Mouse (Mus musculus): ENCODE results near the gene Prok2.

Prok2 gene

DNA sequence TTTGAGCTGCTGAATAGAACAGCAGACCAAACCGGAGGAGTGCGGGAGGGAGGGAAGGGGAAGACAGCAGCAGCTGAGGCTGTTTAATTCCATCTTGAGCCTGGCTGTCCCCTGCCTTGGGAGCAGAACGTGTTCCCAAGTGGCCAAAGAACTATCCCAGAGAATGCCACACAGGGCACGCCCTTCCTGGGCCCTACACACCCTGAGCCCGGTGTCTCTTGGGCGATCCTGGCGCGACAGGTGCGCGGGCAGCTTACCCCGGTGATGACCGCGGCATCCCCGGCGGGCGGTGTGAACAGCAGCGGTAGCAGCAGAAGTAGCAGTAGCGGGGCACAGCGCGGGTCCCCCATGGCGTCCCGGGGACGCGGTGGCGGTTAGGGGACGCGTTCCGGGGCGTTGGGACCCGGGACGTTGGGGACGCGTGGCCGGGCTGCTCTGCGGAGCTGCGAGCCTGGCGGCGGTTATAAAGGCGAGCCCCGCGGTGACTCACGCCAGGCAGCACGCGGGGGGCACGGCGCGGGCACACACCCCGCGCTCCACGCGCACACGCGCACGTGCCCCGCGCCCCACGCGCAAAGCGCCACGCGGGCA is at the start of gene Prok2:
Prok2 (minus strand) TSS at position 422 of the 591 bp plus-strand sequence.
- peak in 1 of 2 experiments; percentile 27 for DNase-seq

- peak in 1 of 2 experiments; percentile 30 for DNase-seq
Measured at GRCm38 (mm10) chr6:99774680-99775079, 48.5 kb upstream of the Prok2 start.

DNA sequence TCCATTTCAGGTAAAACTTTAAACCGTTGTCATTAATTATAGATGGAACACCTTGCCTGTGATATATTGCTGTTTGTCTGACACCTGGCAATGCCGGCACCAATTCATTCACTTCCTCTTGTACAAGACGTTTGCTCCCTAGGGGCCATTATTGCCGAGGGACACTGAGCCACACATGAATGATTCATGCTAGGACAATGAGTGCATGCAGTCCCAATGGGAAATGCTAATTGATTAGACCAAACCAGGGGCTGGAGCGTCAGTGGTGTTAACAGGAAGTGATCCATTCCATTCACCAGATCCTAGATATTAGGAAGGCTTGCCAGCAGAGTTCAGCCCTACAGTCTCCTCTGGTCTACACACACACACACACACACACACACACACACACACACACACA is 42.3 kb upstream of the Prok2 start:
- no peak for DNase-seq

DNA sequence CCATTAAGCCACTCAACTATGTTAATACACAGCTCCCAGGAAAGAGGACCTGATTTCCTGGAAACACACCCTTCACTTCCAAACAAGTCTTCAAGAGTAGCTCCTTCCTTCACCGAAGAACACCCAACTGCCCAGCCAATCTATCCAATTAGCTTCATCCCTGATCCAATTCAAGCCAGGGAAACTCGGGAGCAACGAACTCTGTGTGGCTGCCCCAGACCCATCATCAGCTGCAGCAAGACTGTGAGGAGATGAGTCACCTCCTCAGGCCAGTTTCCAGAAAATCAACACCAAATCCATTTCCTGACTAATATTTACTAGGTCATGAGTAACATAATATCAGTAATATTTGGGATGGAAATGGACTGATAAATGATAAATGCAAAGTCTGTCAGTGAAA is 38.7 kb upstream of the Prok2 start:
- no peak for DNase-seq

- DNase-seq = no peak
Measured at GRCm38 (mm10) chr6:99762069-99762985, 36.1 kb upstream of the Prok2 start.

GRCm38 (mm10) chr6:99756105-99756504 is 29.9 kb upstream of the Prok2 start:
- DNase-seq = no peak

- DNase-seq = no peak
Measured at GRCm38 (mm10) chr6:99751308-99751707, 25.1 kb upstream of the Prok2 start.

DNA sequence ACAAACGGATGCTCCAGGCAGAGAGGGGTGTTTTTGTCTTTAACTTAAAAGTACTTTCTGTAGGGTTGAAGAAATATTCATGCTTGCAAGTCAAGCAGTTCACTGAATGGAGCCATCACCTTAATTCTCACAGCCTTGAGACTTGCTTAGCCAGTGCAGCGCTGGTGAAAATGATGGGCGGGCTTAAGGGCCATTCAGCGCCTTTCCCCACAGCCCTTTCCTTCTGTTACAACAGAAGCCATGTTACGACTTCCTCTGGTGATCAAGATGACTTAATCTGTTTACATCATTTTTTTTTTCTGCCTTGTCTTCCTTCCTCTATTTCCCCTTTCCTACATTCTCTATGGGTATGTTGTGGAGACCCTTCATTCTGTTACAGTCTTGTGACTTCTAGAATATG is 20.1 kb upstream of the Prok2 start:
- DNase-seq = no peak

- no peak for DNase-seq
Measured at GRCm38 (mm10) chr6:99742866-99743265, 16.7 kb upstream of the Prok2 start.

DNA sequence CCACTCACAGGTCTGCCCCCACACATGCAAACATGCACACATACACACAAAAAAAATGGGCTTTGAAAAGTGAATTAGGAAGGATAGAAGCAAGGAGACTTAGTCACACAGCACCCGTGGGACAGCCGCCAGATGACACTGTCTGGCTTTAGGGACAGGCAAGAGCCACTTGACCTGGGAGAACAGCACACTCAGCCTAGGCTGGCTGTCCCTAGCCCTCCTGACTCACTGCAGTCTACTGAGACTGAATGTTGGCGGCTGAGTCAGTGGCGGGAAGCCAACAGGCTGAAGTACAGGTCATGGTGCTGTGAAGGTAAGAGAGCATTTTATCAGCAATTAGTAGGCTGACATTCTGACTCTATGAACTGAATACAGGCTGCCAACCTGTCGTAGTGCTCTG is 8.5 kb upstream of the Prok2 start:
- DNase-seq = no peak

DNA sequence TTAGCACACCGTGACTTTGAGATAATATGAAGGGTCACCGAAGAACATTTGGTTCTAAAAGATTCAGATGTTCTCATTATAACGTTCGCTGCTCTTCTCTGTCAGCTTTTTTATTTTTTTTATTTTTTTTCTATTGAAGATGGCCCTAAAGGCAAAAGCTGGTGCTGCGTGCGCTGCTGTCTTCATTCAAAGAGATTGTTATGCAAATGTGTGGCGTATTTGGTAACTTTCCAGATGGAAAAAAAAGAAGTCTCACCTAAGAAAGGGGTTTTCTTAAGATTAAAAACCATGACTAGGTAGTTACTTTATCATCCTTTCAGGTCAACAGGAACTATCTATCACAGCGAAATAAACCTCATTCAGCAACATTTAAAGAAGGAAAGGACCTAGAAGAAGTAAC is 6.5 kb upstream of the Prok2 start:
- DNase-seq = no peak

DNA sequence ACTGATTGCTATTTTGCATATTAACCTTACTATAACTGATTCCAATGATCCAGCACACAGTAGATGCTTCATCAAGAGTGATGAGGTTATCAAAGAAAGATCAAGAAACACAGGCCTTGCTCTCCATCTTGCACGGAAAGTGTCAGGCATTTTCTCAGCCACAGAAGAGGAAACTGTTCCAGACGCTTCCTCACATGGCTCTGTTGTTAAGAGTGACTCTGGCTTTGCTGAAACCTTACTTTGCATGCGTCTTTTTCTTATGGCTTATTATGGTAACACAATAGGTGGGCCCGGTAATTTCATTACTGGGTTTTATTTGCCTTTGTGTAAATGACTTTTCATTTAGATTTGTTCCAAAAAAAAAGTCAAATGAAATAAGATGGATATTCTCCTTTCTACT is 5.7 kb upstream of the Prok2 start:
- DNase-seq = no peak

DNA sequence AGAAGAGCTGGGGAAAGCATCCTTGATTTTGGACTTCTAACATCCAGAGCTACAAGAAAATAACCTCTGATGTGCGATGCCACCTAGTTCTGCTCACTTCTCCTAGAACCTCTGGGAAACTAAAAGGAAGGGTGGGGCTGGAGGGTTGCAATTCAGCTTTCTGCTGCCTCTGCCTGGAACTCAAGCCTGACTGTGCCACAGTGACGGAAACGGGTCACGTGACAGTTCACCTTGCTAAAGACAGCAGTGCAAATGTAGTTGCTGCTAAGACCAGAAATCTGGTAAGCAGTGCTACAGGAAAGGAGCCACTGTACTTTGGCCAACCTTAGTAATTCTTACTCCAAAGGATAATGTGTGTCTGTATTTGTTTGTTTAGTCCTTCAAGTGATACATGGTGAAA is 3.7 kb upstream of the Prok2 start:
- DNase-seq = no peak

DNA sequence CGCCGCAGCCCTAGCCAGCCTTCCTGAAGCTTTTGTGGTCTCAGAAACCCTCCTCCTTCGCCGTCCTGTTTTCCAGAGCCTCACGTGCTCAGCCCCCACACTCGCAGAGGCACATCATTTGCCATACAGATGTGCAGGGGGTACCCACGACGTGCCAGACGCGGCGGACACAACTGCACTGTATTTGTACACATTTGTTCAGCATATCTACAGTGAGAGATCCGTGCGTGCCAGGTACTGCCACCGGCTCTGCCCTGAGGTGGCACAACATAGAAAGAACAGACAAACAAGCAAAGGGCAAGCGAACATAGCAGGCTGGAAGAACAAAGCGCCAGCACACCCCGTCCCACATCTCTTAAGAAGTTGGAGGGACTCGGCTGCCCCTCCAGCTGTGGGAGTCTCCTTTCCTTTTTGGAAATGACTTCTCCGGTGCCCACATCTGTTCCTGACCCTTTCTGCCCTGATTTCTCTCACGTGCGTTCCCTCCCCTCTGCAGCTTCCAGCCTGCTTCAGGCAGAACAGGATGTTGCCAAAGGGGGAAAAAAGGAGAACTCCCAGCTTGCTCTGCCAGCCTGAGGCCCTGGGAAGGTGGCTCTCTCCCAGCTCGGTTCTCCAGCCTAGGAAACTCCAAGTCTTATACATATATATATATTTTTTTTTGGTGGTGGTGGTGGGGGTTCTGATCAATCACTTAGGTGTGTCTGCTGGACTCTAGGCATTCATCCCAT is 548 bp upstream of the Prok2 start:
- DNase-seq = no peak

DNA sequence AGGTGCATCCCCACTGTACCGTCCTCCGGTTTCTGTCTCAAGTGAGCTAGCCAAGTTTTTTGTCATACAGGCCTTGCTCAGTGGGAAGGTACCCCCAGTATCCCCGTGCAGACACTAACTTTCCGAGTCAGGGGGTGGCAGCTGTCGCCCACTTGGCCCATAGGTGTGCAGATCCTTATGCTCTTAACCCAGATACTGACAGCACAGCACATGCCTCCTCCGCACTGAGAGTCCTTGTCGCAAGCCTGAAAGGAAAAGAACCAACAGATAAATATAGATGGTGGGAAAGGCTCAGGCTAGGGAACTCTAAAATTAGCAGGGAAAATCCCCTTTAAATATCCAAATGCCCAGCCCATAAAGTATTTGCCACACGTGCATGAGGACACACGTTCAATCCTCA is 3.8 kb downstream of the Prok2 start:
- no peak for DNase-seq

DNA sequence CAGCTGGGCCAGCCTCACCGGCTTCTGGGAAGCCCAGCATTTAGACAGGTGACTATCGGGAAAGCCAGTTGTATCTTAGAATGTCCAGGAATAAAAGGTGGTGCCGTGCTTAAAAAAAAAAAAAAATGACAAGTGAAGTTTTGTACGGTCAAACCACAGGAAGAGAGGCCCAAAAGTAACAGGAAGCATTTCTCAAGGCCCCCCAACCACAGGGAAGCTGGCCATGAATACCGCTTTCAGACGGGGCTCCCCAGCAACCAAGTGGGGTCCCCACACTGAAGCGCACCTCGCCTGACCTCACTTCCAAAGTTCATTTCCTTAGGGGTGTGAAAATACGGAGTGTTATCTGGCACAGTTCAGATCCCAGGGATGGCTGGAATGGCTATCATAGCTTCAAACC is 5.2 kb downstream of the Prok2 start:
- DNase-seq = no peak

GRCm38 (mm10) chr6:99715913-99716312 is 10.3 kb downstream of the Prok2 start:
- DNase-seq = no peak

DNA sequence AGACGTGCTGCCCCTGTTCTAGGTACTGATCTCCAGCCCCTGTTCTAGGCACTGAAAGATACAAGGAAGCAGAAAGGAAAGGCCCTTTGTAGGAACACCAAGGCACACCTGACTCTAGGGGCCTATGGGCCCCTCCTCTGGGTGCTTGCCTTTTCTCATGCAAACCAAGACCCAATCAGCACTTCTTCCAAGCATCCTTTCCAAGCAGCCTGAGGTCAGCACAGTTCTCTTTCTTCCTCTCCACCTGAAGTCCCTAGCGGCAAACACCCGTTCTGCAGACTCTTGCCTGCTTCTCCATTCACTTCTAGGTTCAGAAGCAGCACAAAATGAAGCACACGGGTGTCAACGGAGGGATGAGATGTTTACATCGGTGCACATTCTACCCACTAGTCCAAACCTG is 11.0 kb downstream of the Prok2 start:
- no peak for DNase-seq

DNA sequence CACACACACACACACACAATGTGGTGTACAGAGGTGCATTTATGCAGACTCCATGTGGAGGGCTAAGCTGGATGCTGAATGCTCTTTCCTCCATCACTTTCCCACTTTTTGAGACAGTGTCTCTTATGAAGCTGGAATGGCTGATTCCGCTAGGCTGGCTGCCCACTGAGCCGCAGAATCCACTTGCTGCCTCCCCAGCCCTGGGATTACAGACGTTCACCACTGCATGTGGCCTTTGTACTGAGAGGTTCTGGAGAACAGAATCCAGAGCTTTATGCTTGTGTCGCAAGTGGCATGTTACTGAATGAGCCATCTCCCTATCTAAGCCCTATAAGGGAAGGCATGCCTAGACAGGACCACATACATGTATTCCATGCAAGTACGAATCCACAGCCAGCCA is 12.9 kb downstream of the Prok2 start:
- no peak for DNase-seq

- DNase-seq = no peak
Measured at GRCm38 (mm10) chr6:99711576-99712101, 14.6 kb downstream of the Prok2 start.

- no peak for DNase-seq
Measured at GRCm38 (mm10) chr6:99700484-99700883, 25.7 kb downstream of the Prok2 start.

GRCm38 (mm10) chr6:99692916-99693841 is 33.0 kb downstream of the Prok2 start:
- DNase-seq = peak; percentile 20 to 59
